Mouse (Mus musculus) heart, postnatal 0 days (tissue): ENCODE data around the gene Olfr870. TPM values are rescaled to one million over a fixed set of nuclear protein-coding genes. Genes with fewer than 3 reads are reported as not detected.
"Not testable (repeated sequence)": the region's sequence is repeated elsewhere in the genome, so short reads cannot be mapped to it uniquely, and the experiment has no call there.

Experiments used
- ATAC-seq: fragments of 200-750 bp; cut with Nextera tagmentation; 2 replicates; pipeline ENCODE4 v1.8.0; 2017; ENCODE audit warnings: low read depth, moderate number of reproducible peaks, moderate library complexity; ENCODE audit not compliant: insufficient read depth
- DNase-seq: peaks from one replicate; pipeline ENCODE4 v3.0.0-alpha.2; 2016; ENCODE audit warnings: low spot score
- H3K27ac ChIP-seq: fragments of 300-500 bp; sonication (generic); 2 replicates; pipeline ENCODE4 v1.5.1; 2014; ENCODE audit warnings: low read depth, mild to moderate bottlenecking
- H3K27me3 ChIP-seq: fragments of 300-500 bp; sonication (generic); 2 replicates; pipeline ENCODE4 v1.6.1; 2014; ENCODE audit warnings: low read length, mixed read lengths; ENCODE audit not compliant: control insufficient read depth, insufficient read depth
- H3K36me3 ChIP-seq: fragments of 300-500 bp; sonication (generic); replicated peaks from 2 replicates; pipeline ENCODE4 v1.6.1; 2014; ENCODE audit warnings: low read length, mixed read lengths; ENCODE audit not compliant: control insufficient read depth, insufficient read depth
- H3K4me1 ChIP-seq: fragments of 300-500 bp; sonication (generic); 2 replicates; pipeline ENCODE4 v1.6.1; 2014; ENCODE audit warnings: antibody characterized with exemption; ENCODE audit not compliant: control insufficient read depth, insufficient read depth
- H3K4me2 ChIP-seq: fragments of 300-500 bp; sonication (generic); 2 replicates; pipeline ENCODE4 v1.6.1; 2014; ENCODE audit warnings: low read depth, mild to moderate bottlenecking, low read length, moderate library complexity
- H3K4me3 ChIP-seq: fragments of 300-500 bp; sonication (generic); 2 replicates; pipeline ENCODE4 v1.5.1; 2014; ENCODE audit warnings: low read depth, low read length
- H3K9ac ChIP-seq: fragments of 300-500 bp; sonication (generic); replicated peaks from 2 replicates; pipeline ENCODE4 v1.6.1; 2014; ENCODE audit warnings: low read depth, low read length, mixed read lengths
- H3K9me3 ChIP-seq: fragments of 300-500 bp; sonication (generic); replicated peaks from 2 replicates; pipeline ENCODE4 v1.6.1; 2016; ENCODE audit warnings: low read length; ENCODE audit not compliant: control insufficient read depth
- CTCF ChIP-seq: IDR thresholded peaks from 2 replicates; pipeline ENCODE4 v1.5.1; 2016; ENCODE audit warnings: antibody characterized with exemption, control low read depth, low read depth
- EP300 ChIP-seq: IDR thresholded peaks from 2 replicates; pipeline ENCODE4 v1.6.1; 2016; ENCODE audit warnings: antibody characterized with exemption, low read depth
- WGBS: fragments of 180-500 bp; shearing (Covaris S2); extraction: QIAGEN DNeasy Blood & Tissue Kit; methylation state at CpG from one replicate; pipeline ENCODE4 v1.1.7; 2014; 5-methylcytosine and 5-hydroxymethylcytosine counted together
- polyA plus RNA-seq: library from polyadenylated mRNA; unstranded; fragments of >200 nt; fragmentation: Nextera tagmentation; extraction: Ambion mirVana; gene quantifications from 2 replicates; pipeline ENCODE4 v1.2.1, GENCODE M21; 2015
- total RNA-seq: library from RNA; depleted of rRNA; stranded (reverse); fragments of >200 nt; gene quantifications from 2 replicates; pipeline ENCODE4 v1.2.3, GENCODE M21; 2014; ENCODE audit warnings: low replicate concordance; rRNA removed

The Olfr870 gene
- total RNA-seq (not detected in 2 replicates), polyA plus RNA-seq (not detected in 2 replicates)

DNA sequence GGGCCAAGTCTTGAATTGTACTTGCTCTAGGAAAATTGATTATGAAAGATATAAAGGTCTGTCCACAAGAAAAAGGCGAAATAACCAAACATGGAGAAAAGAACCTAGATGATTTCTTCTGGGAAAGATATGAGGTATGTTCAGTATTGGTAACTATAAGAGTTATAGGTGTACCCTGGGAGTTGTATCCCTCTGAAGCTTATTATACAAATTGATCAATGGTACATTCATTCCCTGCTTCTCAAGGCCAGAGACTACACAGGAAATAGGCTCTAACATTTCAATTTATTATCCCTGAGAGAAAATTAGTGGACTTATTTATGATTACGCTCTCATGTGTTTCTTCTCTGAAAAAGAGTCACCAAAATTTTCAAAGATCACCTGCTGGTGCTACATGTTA lies at the start of gene Olfr870:
Olfr870 (minus strand) TSS at position 101 of the 400 bp plus-strand sequence.
- no peaks in the 10 kb centered on the region for H3K36me3 ChIP-seq

DNA sequence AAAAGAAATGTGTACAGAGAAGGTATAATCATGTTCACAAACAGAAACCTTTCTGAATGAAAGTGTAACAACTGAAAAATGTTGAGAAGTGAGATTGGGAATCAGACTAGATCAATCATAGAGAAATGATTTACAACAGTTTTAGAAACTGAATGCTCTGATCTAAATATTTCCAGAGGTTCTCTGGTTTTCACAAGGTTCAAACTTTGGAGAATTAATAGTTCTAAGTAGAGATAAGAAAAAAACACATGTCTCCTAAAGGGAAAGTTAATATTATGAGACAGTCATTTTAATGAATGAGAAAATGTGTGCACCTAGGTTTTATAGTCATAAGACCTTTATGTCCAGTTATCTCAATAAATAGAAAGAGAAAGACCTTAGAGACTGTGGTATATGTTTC lies 38.0 kb upstream of the Olfr870 start, which contains the start of gene Olfr871:
Olfr871 (plus strand) TSS at position 301 of the 400 bp plus-strand sequence.
- no peak within 1 kb of the TSS for H3K4me3 ChIP-seq
- TF ChIP-seq EP300 (no peak), CTCF (no peak)
- H3K4me2 ChIP-seq, result no peak within 1 kb of the TSS
- DNase-seq, result no peak
- H3K27me3 ChIP-seq, result no peaks in the 10 kb centered on the region
- H3K9ac ChIP-seq, result no peak within 1 kb of the TSS
- no peak within 1 kb of the TSS for H3K27ac ChIP-seq
- H3K36me3 ChIP-seq, result no peaks in the 10 kb centered on the region
- ATAC-seq, result no peak
- no peaks in the 10 kb centered on the region for H3K4me1 ChIP-seq
- H3K9me3 ChIP-seq, result no peaks in the 10 kb centered on the region

More for the DNA sequence above, at the start of gene Olfr870:
- no peak for TF ChIP-seq EP300
- TF ChIP-seq CTCF, result no peak
- H3K4me1 ChIP-seq, result no peaks in the 10 kb centered on the region
- H3K4me3 ChIP-seq, result no peak within 1 kb of the TSS
- H3K4me2 ChIP-seq, result no peak within 1 kb of the TSS
- H3K9me3 ChIP-seq, result no peaks in the 10 kb centered on the region
- H3K27ac ChIP-seq, result no peak within 1 kb of the TSS
- DNase-seq, result no peak
- WGBS, result 68% methylated on average over 2 of the region's 2 CpGs
- ATAC-seq, result no peak
- H3K27me3 ChIP-seq, result no peaks in the 10 kb centered on the region
- no peak within 1 kb of the TSS for H3K9ac ChIP-seq

DNA sequence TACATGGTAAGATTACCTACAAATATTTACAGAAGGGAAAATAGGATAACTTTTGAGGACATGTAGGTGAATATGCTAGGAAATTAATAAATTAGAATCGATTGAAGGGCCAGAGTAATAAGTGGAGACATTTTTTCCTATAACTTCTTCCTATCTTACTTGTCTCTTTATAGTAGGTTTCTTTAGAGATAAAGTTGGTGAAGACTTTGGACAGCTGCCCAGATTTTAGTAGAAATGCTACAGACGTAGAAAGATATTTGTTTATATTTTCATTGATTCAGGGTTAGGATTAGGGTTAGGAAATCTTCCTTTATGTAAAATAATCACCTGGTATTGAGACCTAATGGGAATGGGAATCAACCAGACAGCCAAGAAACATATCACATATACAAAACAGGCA lies 37.6 kb upstream of the Olfr870 start:
- Histone ChIP-seq H3K4me2 (no peak overlapping the region), H3K36me3 (no peaks in the 10 kb centered on the region), H3K9me3 (no peaks in the 10 kb centered on the region), H3K27me3 (no peaks in the 10 kb centered on the region), H3K27ac (no peak overlapping the region), H3K4me1 (no peaks in the 10 kb centered on the region), H3K9ac (no peak overlapping the region), H3K4me3 (no peak overlapping the region)
- DNase-seq (no peak), ATAC-seq (no peak)
- 30% methylated on average over 2 of the region's 2 CpGs for WGBS
- TF ChIP-seq EP300 (no peak), CTCF (no peak)

GRCm38 (mm10) chr9:20210812-20211211 lies 37.0 kb upstream of the Olfr870 start:
- no peaks in the 10 kb centered on the region for H3K36me3 ChIP-seq
- no peaks in the 10 kb centered on the region for H3K27me3 ChIP-seq
- no peaks in the 10 kb centered on the region for H3K9me3 ChIP-seq
- ATAC-seq, result no peak
- H3K9ac ChIP-seq, result no peak overlapping the region
- no peak overlapping the region for H3K4me2 ChIP-seq
- no peak overlapping the region for H3K27ac ChIP-seq
- TF ChIP-seq CTCF (no peak), EP300 (no peak)
- no peak for DNase-seq
- WGBS, result 17% methylated on average over 1 of the region's 1 CpGs
- no peaks in the 10 kb centered on the region for H3K4me1 ChIP-seq
- H3K4me3 ChIP-seq, result no peak overlapping the region

DNA sequence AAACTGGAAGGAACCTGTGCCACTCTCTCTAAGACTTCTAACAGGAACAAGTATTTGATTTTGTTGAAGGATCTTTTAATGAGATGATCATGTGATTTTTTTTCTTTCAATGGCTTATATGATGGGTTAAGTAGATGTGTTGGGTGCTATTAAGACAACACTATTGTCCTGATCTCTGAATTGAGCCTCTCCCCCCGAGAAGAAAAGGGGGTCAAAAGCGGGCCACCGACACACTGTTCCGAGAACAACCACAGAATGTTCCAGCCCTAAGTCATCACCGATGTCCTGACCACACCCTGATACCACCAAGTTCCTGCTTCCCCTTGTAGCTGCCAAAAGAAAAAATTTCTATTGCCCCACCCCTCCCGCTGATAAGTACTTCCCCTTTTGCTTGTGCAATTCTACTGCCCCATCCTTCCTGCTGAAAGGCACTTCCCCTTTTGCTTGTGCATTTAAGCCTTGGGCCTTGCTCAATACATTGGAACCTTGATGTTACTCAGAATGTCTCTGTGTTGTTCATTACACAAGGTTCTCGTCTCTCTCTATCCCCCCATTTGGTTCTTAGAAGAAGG lies 29.6 kb upstream of the Olfr870 start:
- ATAC-seq, H3K9me3 ChIP-seq, H3K27me3 ChIP-seq, H3K9ac ChIP-seq, H3K4me1 ChIP-seq, H3K4me3 ChIP-seq, H3K36me3 ChIP-seq, DNase-seq, H3K27ac ChIP-seq, H3K4me2 ChIP-seq: not testable (repeated sequence)
- WGBS, result 60% methylated on average over 7 of the region's 7 CpGs

- Histone ChIP-seq H3K9ac (no peak overlapping the region), H3K4me1 (no peaks in the 10 kb centered on the region), H3K27me3 (no peaks in the 10 kb centered on the region), H3K4me3 (no peak overlapping the region), H3K27ac (no peak overlapping the region), H3K36me3 (no peaks in the 10 kb centered on the region), H3K4me2 (no peak overlapping the region), H3K9me3 (0 out of 2 replicates have a peak, but pooled peaks cover 3% of the 10 kb centered on the region)
- DNase-seq, result no peak
- ATAC-seq, result no peak
- TF ChIP-seq EP300 (no peak), CTCF (no peak)
- 62% methylated on average over 1 of the region's 1 CpGs for WGBS
Observed at GRCm38 (mm10) chr9:20202131-20202530, 28.3 kb upstream of the Olfr870 start.
